Comparison of ENCODE assay signal across 10 mouse cellular contexts in the genomic region with DNA sequence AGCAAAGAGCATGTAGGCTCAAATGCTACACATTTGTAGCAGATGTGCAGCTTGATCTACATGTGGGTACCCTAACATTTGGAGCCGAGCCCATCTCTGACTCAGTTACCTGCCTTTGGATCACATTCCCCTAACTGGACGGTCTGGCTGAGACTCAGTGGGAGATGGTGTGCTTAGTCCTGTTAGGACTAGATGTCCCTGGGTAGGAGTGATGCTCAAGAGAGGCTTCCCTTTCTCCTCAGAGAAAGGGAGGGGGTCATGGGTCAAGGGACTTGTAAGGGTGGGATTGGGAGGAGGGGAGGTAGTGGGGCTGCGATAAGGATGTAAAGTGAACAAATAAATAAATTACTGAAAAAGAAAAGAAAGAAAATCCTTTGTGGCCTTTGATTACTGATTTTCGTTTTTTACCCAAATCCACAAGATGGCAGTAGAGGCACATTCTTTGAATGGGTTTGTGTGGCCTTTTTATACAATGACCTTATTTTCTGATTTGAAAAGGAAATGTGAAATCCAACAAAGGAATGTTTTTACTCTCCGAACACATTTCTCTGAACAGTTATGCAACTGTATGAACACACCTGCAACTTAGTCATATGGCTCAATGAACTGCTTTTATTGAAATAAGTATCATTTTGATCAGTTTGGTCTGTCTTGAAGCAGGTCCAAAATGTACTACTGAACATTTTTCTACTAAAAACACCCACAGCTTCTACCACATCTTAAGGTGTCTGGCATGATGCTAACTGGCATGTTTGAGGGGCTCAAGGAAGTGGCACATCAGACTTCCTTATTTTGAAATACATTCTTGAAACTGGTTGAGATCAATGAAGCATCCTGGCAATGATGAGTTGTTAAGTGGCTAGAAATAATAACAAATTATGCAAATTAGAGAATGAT. TPM values are rescaled to one million over a fixed set of nuclear protein-coding genes. Genes with fewer than 3 reads are reported as not detected.
DNase-seq lines count a peak whose midpoint lies in the region; ATAC-seq lines count a peak whose summit lies in the region.
"Had no signal": no experiment of that assay in that cellular context is flagged by ENCODE, and none has a peak within 500 bp of the region (broad histone marks: within the 10 kb centered on the region; RNA-seq: fewer than 3 reads in every experiment).

No protein-coding gene starts in this region.

- intact Hi-C loops in left cerebral cortex, postnatal 4 days (cut with DNase I) = loop anchor here (10.0 kb wide), 2 partner anchors 1325 to 1725 kb away; no protein-coding TSS in a partner anchor

- H3K27me3 ChIP-seq in forebrain, embryonic 15.5 days = no peaks in the 10 kb centered on the region
- no peaks in the 10 kb centered on the region for H3K27me3 ChIP-seq in neural tube, embryonic 14.5 days (ENCODE audit: control insufficient read depth, insufficient read depth, low read length)

- peak; percentile 0 for DNase-seq in left cerebral cortex, postnatal 4 days
- DNase-seq in left cerebral cortex, adult 8-10 months (ENCODE audit: low spot score in 2 of 2) = no peak
- DNase-seq in adipocyte (ENCODE audit: low spot score) = peak; percentile 50
- DNase-seq in spleen, postnatal 36 days (ENCODE audit: low spot score in 2 of 2) = no peak

- 21% methylated on average over 5 of the region's 5 CpGs for WGBS in forebrain, embryonic 15.5 days
- WGBS in neural tube, embryonic 14.5 days = 26% methylated on average over 5 of the region's 5 CpGs

- no peak overlapping the region for H3K27ac ChIP-seq in forebrain, embryonic 15.5 days (replicated peaks)
- H3K27ac ChIP-seq in neural tube, embryonic 14.5 days (ENCODE audit: low read depth, low read length) = no peak overlapping the region
- H3K27ac ChIP-seq: macrophage had no signal

- H3K36me3 ChIP-seq in forebrain, embryonic 15.5 days = no peaks in the 10 kb centered on the region
- no peaks in the 10 kb centered on the region for H3K36me3 ChIP-seq in neural tube, embryonic 14.5 days (ENCODE audit: control insufficient read depth, insufficient read depth, low read length)

- no peak overlapping the region for H3K4me2 ChIP-seq in forebrain, embryonic 15.5 days (replicated peaks)
- no peak overlapping the region for H3K4me2 ChIP-seq in neural tube, embryonic 14.5 days (ENCODE audit: low read depth, low read length)

- H3K4me1 ChIP-seq in forebrain, embryonic 15.5 days = no peaks in the 10 kb centered on the region
- no peaks in the 10 kb centered on the region for H3K4me1 ChIP-seq in neural tube, embryonic 14.5 days (ENCODE audit: control insufficient read depth, insufficient read depth, low read length)

- H3K9me3 ChIP-seq in forebrain, embryonic 15.5 days = no peaks in the 10 kb centered on the region
- H3K9me3 ChIP-seq in neural tube, embryonic 14.5 days (ENCODE audit: control insufficient read depth, low read length) = no peaks in the 10 kb centered on the region

- H3K9ac ChIP-seq in forebrain, embryonic 15.5 days (replicated peaks) = no peak overlapping the region
- H3K9ac ChIP-seq in neural tube, embryonic 14.5 days (replicated peaks; ENCODE audit: low read depth, low read length) = no peak overlapping the region

- ATAC-seq in forebrain, embryonic 15.5 days (replicated peaks) = peak; percentile 77
- ATAC-seq in neural tube, embryonic 14.5 days (ENCODE audit: low read depth) = peak; percentile 82
- ATAC-seq in monocyte, adult 5-6 weeks (replicated peaks; ENCODE audit: insufficient number of reproducible peaks, low FRiP score, low TSS enrichment, poor library complexity, severe bottlenecking) = no peak

- no peak overlapping the region for H3K4me3 ChIP-seq in forebrain, embryonic 15.5 days
- H3K4me3 ChIP-seq in neural tube, embryonic 14.5 days (ENCODE audit: low read depth, low read length) = no peak overlapping the region

RNA-seq across cellular contexts. Expression of a gene that starts 18.9 kb away (rescaled TPM):
- 1 to 10 TPM; 2.8 to 3.2 TPM for total RNA-seq in left cerebral cortex, postnatal 4 days (2021)
- total RNA-seq in left cerebral cortex, adult 8-10 months (2022) = 1 to 10 TPM in 2 of 4 experiments, under 1 TPM in 2; 0.50 to 1.5 (median 1.1) TPM
- polyA plus RNA-seq in forebrain, embryonic 15.5 days (2015; fragmentation: Nextera tagmentation; extraction: Ambion mirVana) = 2.4 and 2.8 TPM in 2 replicates
- 3.5 and 5.4 TPM in 2 replicates for polyA plus RNA-seq in neural tube, embryonic 14.5 days (2014; fragmentation: Nextera tagmentation; extraction: Ambion mirVana)
- total RNA-seq in monocyte, adult 5-6 weeks (2017) = 0.10 to 0.49 TPM (median 0.11 TPM) in 3 replicates

RNA-seq across cellular contexts. Expression of a gene that starts 53.1 kb away (rescaled TPM):
- not detected for total RNA-seq in left cerebral cortex, postnatal 4 days (2021)
- total RNA-seq in left cerebral cortex, adult 8-10 months (2022) = not detected
- not detected in 2 replicates for polyA plus RNA-seq in forebrain, embryonic 15.5 days (2015; fragmentation: Nextera tagmentation; extraction: Ambion mirVana)
- not detected in 2 replicates for polyA plus RNA-seq in neural tube, embryonic 14.5 days (2014; fragmentation: Nextera tagmentation; extraction: Ambion mirVana)
- not detected in 3 replicates for total RNA-seq in monocyte, adult 5-6 weeks (2017)
- total RNA-seq: heart, postnatal 25 days had no signal
- polyA plus RNA-seq: macrophage; stomach, embryonic 16.5 days had no signal

Comparison
In these comparisons a context has a peak if more than half of its experiments do, and no peak if none do; other contexts are left out.
1. DNase-seq: peak in left cerebral cortex, postnatal 4 days (single experiment) and adipocyte (single experiment); none in left cerebral cortex, adult 8-10 months (0 of 2) and spleen, postnatal 36 days (0 of 2).